In genomic region chr6:87316966-87317365, GRCm38 (mm10) we compare ENCODE assay signal across 13 mouse cellular contexts. TPM values are rescaled to one million over a fixed set of nuclear protein-coding genes. Genes with fewer than 3 reads are reported as not detected.
DNase-seq lines count a peak whose midpoint lies in the region; ATAC-seq and TF ChIP-seq lines count a peak whose summit lies in the region.
"Had no signal": no experiment of that assay in that cellular context is flagged by ENCODE, and none has a peak within 500 bp of the region (broad histone marks: within the 10 kb centered on the region; RNA-seq: fewer than 3 reads in every experiment).

No protein-coding gene starts in this region.

- H3K4me1 ChIP-seq in liver, postnatal 0 days (ENCODE audit: insufficient read depth): no peaks in the 10 kb centered on the region
- no peaks in the 10 kb centered on the region for H3K4me1 ChIP-seq in midbrain, embryonic 10.5 days

- H3K27ac ChIP-seq in gastrocnemius, adult 2 months: peak overlapping the region; percentile 82
- no peak overlapping the region for H3K27ac ChIP-seq in liver, postnatal 0 days (ENCODE audit: low read depth)
- H3K27ac ChIP-seq in midbrain, embryonic 10.5 days (replicated peaks): no peak overlapping the region
- H3K27ac ChIP-seq: hindbrain, embryonic 13.5 days; lung, embryonic 15.5 days had no signal

- H3K4me2 ChIP-seq in liver, postnatal 0 days (ENCODE audit: low read depth, low read length): no peak overlapping the region
- H3K4me2 ChIP-seq: hindbrain, embryonic 13.5 days; lung, embryonic 15.5 days had no signal

- intact Hi-C loops in gastrocnemius, adult 2 months (cut with DNase I): no loop called here

- no peak overlapping the region for H3K4me3 ChIP-seq in gastrocnemius, adult 2 months
- no peak overlapping the region for H3K4me3 ChIP-seq in liver, postnatal 0 days (ENCODE audit: low read depth, low read length)
- no peak overlapping the region for H3K4me3 ChIP-seq in midbrain, embryonic 10.5 days
- H3K4me3 ChIP-seq: erythroblast, embryonic 14.5 days; hindbrain, embryonic 13.5 days; lung, embryonic 15.5 days had no signal

- H3K9me3 ChIP-seq in liver, postnatal 0 days (ENCODE audit: low read length): no peaks in the 10 kb centered on the region
- no peaks in the 10 kb centered on the region for H3K9me3 ChIP-seq in midbrain, embryonic 10.5 days (replicated peaks)
- H3K9me3 ChIP-seq: hindbrain, embryonic 13.5 days; lung, embryonic 15.5 days had no signal

- no peak for TF ChIP-seq CTCF in gastrocnemius, adult 2 months (IDR thresholded peaks at IDR 0.05)
- no peak for TF ChIP-seq CTCF in liver, postnatal 0 days (IDR thresholded peaks at IDR 0.05; ENCODE audit: low read depth)

- TF ChIP-seq EP300 in liver, postnatal 0 days (IDR thresholded peaks at IDR 0.05; ENCODE audit: low read depth): no peak

- ATAC-seq in liver, postnatal 0 days: no peak

- H3K36me3 ChIP-seq in liver, postnatal 0 days (replicated peaks; ENCODE audit: insufficient read depth, low read length): no peaks in the 10 kb centered on the region
- peaks cover 2% of the 10 kb centered on the region for H3K36me3 ChIP-seq in midbrain, embryonic 10.5 days
- H3K36me3 ChIP-seq: hindbrain, embryonic 13.5 days; lung, embryonic 15.5 days had no signal

- no peaks in the 10 kb centered on the region for H3K27me3 ChIP-seq in liver, postnatal 0 days (ENCODE audit: insufficient read depth, low read length)
- H3K27me3 ChIP-seq in midbrain, embryonic 10.5 days (ENCODE audit: low read depth, poor library complexity, severe bottlenecking): no peaks in the 10 kb centered on the region
- H3K27me3 ChIP-seq: hindbrain, embryonic 13.5 days; lung, embryonic 15.5 days had no signal

- H3K9ac ChIP-seq in liver, postnatal 0 days (replicated peaks): no peak overlapping the region
- H3K9ac ChIP-seq: hindbrain, embryonic 13.5 days; lung, embryonic 15.5 days had no signal

- DNase-seq in gastrocnemius, adult 2 months: peak; percentile 62
- DNase-seq in gastrocnemius, postnatal 4 days (ENCODE audit: low spot score in 2 of 2): no peak
- peak; percentile 26 to 52 for DNase-seq in urinary bladder, postnatal 36 days (ENCODE audit: low spot score in 2 of 2)
- DNase-seq in urinary bladder, adult 2 months (ENCODE audit: low spot score): no peak
- DNase-seq in heart, postnatal 4 days: peak; percentile 24
- no peak for DNase-seq in spleen, postnatal 10 days (ENCODE audit: low spot score in 2 of 2)
- no peak for DNase-seq in liver, postnatal 0 days
- no peak for DNase-seq in midbrain, embryonic 10.5 days (ENCODE audit: low spot score)
- DNase-seq: cerebellum, postnatal 14 days had no signal

- 74% methylated on average over 8 of the region's 8 CpGs for WGBS in liver, postnatal 0 days (ENCODE audit: insufficient replicate concordance)
- WGBS in midbrain, embryonic 10.5 days: 94% methylated on average over 8 of the region's 8 CpGs

RNA-seq across cellular contexts. Expression of gene Antxr1, which starts 18.7 kb away (rescaled TPM):
- total RNA-seq in gastrocnemius, adult 2 months (2021): 10 to 100 TPM in 1 of 2 experiments, 1 to 10 TPM in 1; 6.2 to 15.9 TPM
- 100 to 1,000 TPM in 1 of 2 experiments, 10 to 100 TPM in 1; 88.0 to 109 TPM for total RNA-seq in gastrocnemius, postnatal 4 days (2021)
- polyA plus RNA-seq in urinary bladder, adult 2 months (2012; rRNA removed): 28.5 and 45.1 TPM in 2 replicates
- total RNA-seq in heart, postnatal 4 days (2021): 10 to 100 TPM; 32.9 to 34.0 TPM
- polyA plus RNA-seq in liver, postnatal 0 days (2015; fragmentation: Nextera tagmentation; extraction: Ambion mirVana): 0.38 and 0.47 TPM in 2 replicates
- polyA plus RNA-seq in midbrain, embryonic 10.5 days (2016; fragmentation: Nextera tagmentation; extraction: Ambion mirVana): 3.6 and 4.1 TPM in 2 replicates
- polyA plus RNA-seq: erythroblast, embryonic 14.5 days had no signal

RNA-seq across cellular contexts. Expression of gene Gkn1, which starts 33.8 kb away (rescaled TPM):
- not detected for total RNA-seq in gastrocnemius, adult 2 months (2021)
- not detected for total RNA-seq in gastrocnemius, postnatal 4 days (2021)
- 0.06 TPM in 1 of 2 replicates, not detected in the other for polyA plus RNA-seq in urinary bladder, adult 2 months (2012; rRNA removed)
- under 1 TPM in 1 of 2 experiments, not detected in 1; 0.21 TPM for total RNA-seq in heart, postnatal 4 days (2021)
- not detected in 2 replicates for polyA plus RNA-seq in liver, postnatal 0 days (2015; fragmentation: Nextera tagmentation; extraction: Ambion mirVana)
- polyA plus RNA-seq in midbrain, embryonic 10.5 days (2016; fragmentation: Nextera tagmentation; extraction: Ambion mirVana): not detected in 2 replicates
- polyA plus RNA-seq: erythroblast, embryonic 14.5 days; hindbrain, embryonic 13.5 days; lung, embryonic 15.5 days had no signal

RNA-seq across cellular contexts. Expression of gene Gkn2, which starts 56.2 kb away (rescaled TPM):
- total RNA-seq in gastrocnemius, adult 2 months (2021): not detected
- not detected for total RNA-seq in gastrocnemius, postnatal 4 days (2021)
- polyA plus RNA-seq in urinary bladder, adult 2 months (2012; rRNA removed): not detected in 2 replicates
- not detected for total RNA-seq in heart, postnatal 4 days (2021)
- polyA plus RNA-seq in liver, postnatal 0 days (2015; fragmentation: Nextera tagmentation; extraction: Ambion mirVana): not detected in 2 replicates
- polyA plus RNA-seq in midbrain, embryonic 10.5 days (2016; fragmentation: Nextera tagmentation; extraction: Ambion mirVana): not detected in 2 replicates
- total RNA-seq: left cerebral cortex, postnatal 25 days had no signal
- polyA plus RNA-seq: erythroblast, embryonic 14.5 days; hindbrain, embryonic 13.5 days had no signal

Comparison
In these comparisons a context has a peak if more than half of its experiments do, and no peak if none do; other contexts are left out.
1. DNase-seq: peak in gastrocnemius, adult 2 months (single experiment), urinary bladder, postnatal 36 days (2 of 2) and heart, postnatal 4 days (single experiment); none in gastrocnemius, postnatal 4 days (0 of 2), urinary bladder, adult 2 months (single experiment), spleen, postnatal 10 days (0 of 2), liver, postnatal 0 days (single experiment) and midbrain, embryonic 10.5 days (single experiment).